Mouse (Mus musculus) hindlimb bud, embryonic 11.5 days (tissue): Measurements from ENCODE around the gene Gm12216.

Source experiments
- DNase-seq: peaks from one replicate; pipeline ENCODE4 v3.0.0-alpha.2; 2012; ENCODE audit warnings: low read depth, low spot score; ENCODE audit errors: extremely low spot score

The Gm12216 gene

GRCm38 (mm10) chr11:53748614-53749013, 110.4 kb downstream of the Gm12216 start:
- DNase-seq, result no peak

GRCm38 (mm10) chr11:53747985-53748384, 111.1 kb downstream of the Gm12216 start:
- DNase-seq, result no peak

GRCm38 (mm10) chr11:53745260-53745659, 113.8 kb downstream of the Gm12216 start:
- no peak for DNase-seq

GRCm38 (mm10) chr11:53742353-53742752, 116.7 kb downstream of the Gm12216 start:
- no peak for DNase-seq

GRCm38 (mm10) chr11:53737573-53737946, 121.5 kb downstream of the Gm12216 start:
- no peak for DNase-seq

- peak; percentile 78 for DNase-seq
Measured at GRCm38 (mm10) chr11:53736771-53737572, 122.1 kb downstream of the Gm12216 start.

- DNase-seq, result peak; percentile 77
Measured at GRCm38 (mm10) chr11:53735682-53736245, 123.3 kb downstream of the Gm12216 start.

GRCm38 (mm10) chr11:53734970-53735681, 123.9 kb downstream of the Gm12216 start:
- DNase-seq, result no peak

- no peak for DNase-seq
Measured at GRCm38 (mm10) chr11:53734431-53734830, 124.6 kb downstream of the Gm12216 start.

- DNase-seq, result no peak
Measured at GRCm38 (mm10) chr11:53733824-53734223, 125.2 kb downstream of the Gm12216 start.
